Mouse (Mus musculus) neural tube, embryonic 14.5 days (tissue): ENCODE data around the gene Efcc1. TPM values are rescaled to one million over a fixed set of nuclear protein-coding genes. Genes with fewer than 3 reads are reported as not detected.

Experiments
- ATAC-seq: fragments of 200-750 bp; cut with Nextera tagmentation; 2 replicates; pipeline ENCODE4 v1.8.0; 2017; ENCODE audit warnings: low read depth, mild to moderate bottlenecking, moderate TSS enrichment, moderate library complexity
- H3K27ac ChIP-seq: fragments of 300-500 bp; sonication (generic); 2 replicates; pipeline ENCODE4 v1.5.1; 2014; ENCODE audit warnings: low read depth, mild to moderate bottlenecking, control low read depth, low read length, moderate library complexity, mixed read lengths
- H3K27me3 ChIP-seq: fragments of 300-500 bp; sonication (generic); 2 replicates; pipeline ENCODE4 v1.6.1; 2014; ENCODE audit warnings: low read length; ENCODE audit not compliant: control insufficient read depth, insufficient read depth
- H3K36me3 ChIP-seq: fragments of 300-500 bp; sonication (generic); 2 replicates; pipeline ENCODE4 v1.6.1; 2014; ENCODE audit warnings: low read length, mixed read lengths; ENCODE audit not compliant: control insufficient read depth, insufficient read depth
- H3K4me1 ChIP-seq: fragments of 300-500 bp; sonication (generic); 2 replicates; pipeline ENCODE4 v1.6.1; 2014; ENCODE audit warnings: low read length; ENCODE audit not compliant: control insufficient read depth, insufficient read depth
- H3K4me2 ChIP-seq: fragments of 300-500 bp; sonication (generic); 2 replicates; pipeline ENCODE4 v1.6.1; 2014; ENCODE audit warnings: mild to moderate bottlenecking, low read depth, low read length, control low read depth
- H3K4me3 ChIP-seq: fragments of 300-500 bp; sonication (generic); 2 replicates; pipeline ENCODE4 v1.5.1; 2014; ENCODE audit warnings: low read depth, low read length, control low read depth, mixed read lengths
- H3K9ac ChIP-seq: fragments of 300-500 bp; sonication (generic); replicated peaks from 2 replicates; pipeline ENCODE4 v1.6.1; 2014; ENCODE audit warnings: low read depth, mild to moderate bottlenecking, control low read depth, low read length, mixed read lengths
- H3K9me3 ChIP-seq: fragments of 300-500 bp; sonication (generic); 2 replicates; pipeline ENCODE4 v1.6.1; 2016; ENCODE audit warnings: low read length; ENCODE audit not compliant: control insufficient read depth
- WGBS: fragments of 180-500 bp; shearing (Covaris S2); extraction: QIAGEN DNeasy Blood & Tissue Kit; methylation state at CpG from one replicate; pipeline ENCODE4 v1.1.7; 2014; 5-methylcytosine and 5-hydroxymethylcytosine counted together
- polyA plus RNA-seq: library from polyadenylated mRNA; unstranded; fragments of >200 nt; fragmentation: Nextera tagmentation; extraction: Ambion mirVana; gene quantifications from 2 replicates; pipeline ENCODE4 v1.2.1, GENCODE M21; 2014

The Efcc1 gene
- polyA plus RNA-seq, 1 experiment from 2014 or later: 4.6 TPM

DNA sequence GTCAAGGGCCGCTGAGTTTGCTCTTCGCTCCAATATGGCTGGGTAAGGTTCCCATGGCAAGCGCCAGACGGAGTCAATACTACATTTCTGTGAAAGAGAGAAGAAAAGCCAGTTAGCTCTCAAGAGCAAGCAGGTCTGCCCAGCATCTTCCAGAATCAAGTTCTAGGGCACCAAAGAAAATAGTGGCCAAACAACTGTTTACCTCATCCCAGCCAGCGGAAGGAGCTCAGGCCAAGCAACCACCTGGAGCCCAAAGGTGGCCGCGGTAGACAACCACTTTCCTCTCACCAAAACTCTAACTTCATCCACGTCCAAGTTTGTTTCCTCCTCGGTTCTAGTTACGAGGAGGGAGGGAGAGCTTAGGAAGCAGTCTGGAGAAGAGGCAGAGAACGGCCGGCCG is 528 bp upstream of the Efcc1 start:
- peak overlapping the region; percentile 69 for H3K9ac ChIP-seq
- 19% methylated on average over 13 of the region's 13 CpGs for WGBS
- H3K4me2 ChIP-seq: peak overlapping the region; percentile 87
- peaks cover 21% of the 10 kb centered on the region for H3K4me1 ChIP-seq
- peak overlapping the region; percentile 78 for H3K27ac ChIP-seq
- H3K36me3 ChIP-seq: no peaks in the 10 kb centered on the region
- peaks cover 11% of the 10 kb centered on the region for H3K27me3 ChIP-seq
- H3K4me3 ChIP-seq: peak overlapping the region; percentile 65
- H3K9me3 ChIP-seq: no peaks in the 10 kb centered on the region
- ATAC-seq: no peak

DNA sequence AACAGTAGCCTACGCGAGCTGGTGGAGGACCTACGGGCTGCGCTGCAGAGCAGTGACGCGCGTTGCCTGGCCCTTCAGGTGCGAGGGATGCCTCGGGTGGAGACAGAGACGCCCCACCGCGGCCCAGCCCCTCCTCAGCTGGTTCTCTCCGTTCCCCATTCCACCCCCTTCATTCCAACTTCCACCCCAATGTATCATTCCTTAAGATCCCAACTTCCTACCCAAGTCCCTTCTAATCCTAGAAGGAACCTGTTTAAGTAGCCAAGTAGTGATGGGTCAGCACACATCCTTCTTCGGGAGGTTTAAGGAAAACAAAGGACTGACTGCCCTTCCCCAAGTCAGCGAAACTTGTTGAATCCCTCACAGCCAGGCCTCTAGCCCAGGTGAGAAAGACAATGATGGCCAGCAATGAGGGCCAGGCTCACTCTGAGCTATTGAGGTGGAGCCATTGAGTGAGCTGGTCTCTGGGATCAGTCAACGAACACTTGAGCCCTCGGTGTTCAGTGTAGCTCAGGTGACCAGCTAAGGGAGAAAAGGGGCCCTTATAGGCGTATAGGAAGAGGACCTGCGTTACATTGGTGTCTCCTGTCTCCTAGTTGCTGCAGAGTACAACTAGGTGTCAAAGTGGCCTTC is 910 bp downstream of the Efcc1 start:
- no peaks in the 10 kb centered on the region for H3K9me3 ChIP-seq
- peak overlapping the region; percentile 65 for H3K4me3 ChIP-seq
- 4% methylated on average over 19 of the region's 19 CpGs for WGBS
- H3K4me1 ChIP-seq: peaks cover 21% of the 10 kb centered on the region
- peak; percentile 78; the same call in 1 of the 2 replicates for ATAC-seq
- H3K4me2 ChIP-seq: peak overlapping the region; percentile 87
- peak overlapping the region; percentile 69 for H3K9ac ChIP-seq
- H3K36me3 ChIP-seq: no peaks in the 10 kb centered on the region
- H3K27ac ChIP-seq: peak overlapping the region; percentile 78
- peaks cover 11% of the 10 kb centered on the region for H3K27me3 ChIP-seq

DNA sequence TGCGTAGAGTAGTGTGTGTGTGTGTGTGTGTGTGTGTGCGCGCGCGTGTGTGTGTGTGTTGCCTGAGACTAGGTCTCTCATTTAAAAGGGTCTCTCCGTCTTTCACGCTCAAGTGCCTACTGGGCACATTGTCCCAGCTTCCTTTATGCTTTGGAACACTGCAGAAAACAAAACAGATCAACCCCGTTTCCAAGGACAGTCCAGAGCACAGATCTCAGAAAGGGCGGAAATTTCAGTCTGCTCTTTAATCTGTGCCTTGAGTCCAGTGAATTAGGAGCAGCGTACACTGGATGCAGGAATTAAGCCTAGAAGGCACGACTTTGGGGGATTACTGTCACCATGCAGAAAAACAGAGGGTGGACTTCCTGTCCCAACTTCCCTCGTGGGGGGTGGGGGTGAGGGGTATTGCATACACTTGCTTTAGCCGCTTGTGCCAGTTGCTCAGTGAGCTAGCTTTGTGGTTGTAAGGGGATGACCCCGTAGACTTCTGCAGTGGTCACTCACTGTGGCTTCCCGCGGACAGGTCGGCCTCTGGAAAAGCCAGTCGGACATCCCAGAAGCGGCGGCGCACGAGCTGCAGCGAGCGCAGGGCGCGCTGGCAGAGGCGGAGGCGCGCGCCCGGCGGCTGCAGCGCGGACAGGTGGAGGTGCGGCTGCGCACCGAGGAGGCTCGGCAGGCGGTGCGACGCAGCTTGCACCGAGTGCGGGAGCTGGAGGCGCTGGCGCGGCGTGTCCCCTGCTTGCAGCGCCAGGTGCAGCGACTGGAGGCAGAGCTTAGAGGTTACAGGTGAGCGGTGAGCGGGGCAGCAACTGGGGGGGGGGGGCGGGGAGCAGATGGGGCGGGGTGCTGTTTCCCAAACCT is 1.7 kb downstream of the Efcc1 start:
- ATAC-seq: peak; percentile 41
- peak overlapping the region; percentile 28; the same call in 1 of the 2 replicates for H3K9ac ChIP-seq
- no peaks in the 10 kb centered on the region for H3K36me3 ChIP-seq
- H3K27ac ChIP-seq: no peak overlapping the region
- peaks cover 11% of the 10 kb centered on the region for H3K27me3 ChIP-seq
- peak overlapping the region; percentile 87 for H3K4me2 ChIP-seq
- peak overlapping the region; percentile 65 for H3K4me3 ChIP-seq
- H3K4me1 ChIP-seq: peaks cover 21% of the 10 kb centered on the region
- WGBS: under 1% methylated on average over 46 of the region's 53 CpGs
- H3K9me3 ChIP-seq: no peaks in the 10 kb centered on the region

DNA sequence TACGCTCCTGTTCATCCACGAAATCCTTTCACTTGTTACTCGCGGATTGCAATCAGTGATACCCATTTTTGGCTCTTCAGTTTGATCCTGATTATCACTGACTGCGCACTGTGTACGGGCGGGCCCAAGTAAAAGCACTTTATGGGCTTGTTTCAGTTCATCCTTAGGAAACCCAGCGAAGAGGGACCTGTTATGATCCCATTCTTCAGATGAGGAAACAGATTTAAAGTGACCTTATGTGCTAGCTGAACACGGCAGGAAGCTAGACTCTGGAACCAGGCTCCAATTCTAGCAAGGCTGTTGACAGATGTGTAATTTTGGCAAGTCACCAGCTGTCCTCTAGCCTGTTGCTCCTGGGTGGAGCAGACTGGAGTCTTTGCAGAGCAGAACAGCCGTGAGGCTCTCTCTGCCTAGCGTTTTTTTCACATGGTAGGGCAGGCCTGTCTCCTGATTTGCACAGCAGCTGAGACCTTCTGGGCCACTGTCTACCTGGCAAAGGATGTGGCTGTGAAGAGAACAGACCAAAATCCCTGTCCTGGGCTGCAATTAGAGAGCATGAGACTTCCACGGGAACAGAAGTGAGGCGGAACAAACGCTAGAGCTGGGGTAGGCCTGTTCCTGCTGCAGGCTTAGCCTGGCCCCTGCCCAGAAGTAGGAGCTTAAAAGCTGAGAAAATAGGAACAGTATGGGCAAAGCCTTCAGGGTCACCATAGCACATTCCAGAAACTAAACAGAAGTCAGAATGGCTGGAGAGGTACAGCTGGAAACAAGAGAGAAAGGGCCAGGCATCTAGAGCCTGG is 2.7 kb downstream of the Efcc1 start:
- Histone ChIP-seq H3K9me3 (no peaks in the 10 kb centered on the region), H3K36me3 (no peaks in the 10 kb centered on the region), H3K27ac (no peak overlapping the region), H3K9ac (0 out of 2 replicates have a peak overlapping the region, but pooled peaks have one; percentile 28), H3K4me3 (peak overlapping the region; percentile 65), H3K4me1 (peaks cover 21% of the 10 kb centered on the region), H3K4me2 (peak overlapping the region; percentile 87), H3K27me3 (peaks cover 11% of the 10 kb centered on the region)
- ATAC-seq: no peak
- 19% methylated on average over 14 of the region's 14 CpGs for WGBS

DNA sequence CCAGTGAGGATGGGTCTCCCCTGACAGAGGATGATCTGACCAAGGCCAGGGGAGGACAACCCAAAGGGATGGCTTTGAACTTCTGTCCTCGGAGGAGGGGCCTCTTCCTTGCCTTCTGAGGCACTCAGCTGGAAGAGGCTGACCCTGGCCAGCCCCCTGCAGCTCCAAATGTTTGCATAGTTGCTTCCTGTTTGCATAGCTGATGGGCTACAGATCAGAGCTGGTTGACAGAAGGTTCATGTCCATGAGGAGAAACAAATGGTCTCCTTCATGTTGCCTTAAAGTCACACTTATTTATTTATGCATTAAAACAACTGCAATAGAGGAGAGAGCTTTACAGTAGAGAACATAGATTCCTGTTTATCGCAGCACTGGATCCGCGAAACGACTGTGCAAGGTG is 3.5 kb downstream of the Efcc1 start:
- 68% methylated on average over 5 of the region's 5 CpGs for WGBS
- H3K27me3 ChIP-seq: peaks cover 11% of the 10 kb centered on the region
- no peaks in the 10 kb centered on the region for H3K36me3 ChIP-seq
- no peaks in the 10 kb centered on the region for H3K9me3 ChIP-seq
- H3K4me1 ChIP-seq: peaks cover 21% of the 10 kb centered on the region
- H3K4me3 ChIP-seq: no peak overlapping the region
- no peak for ATAC-seq
- H3K4me2 ChIP-seq: no peak overlapping the region
- no peak overlapping the region for H3K9ac ChIP-seq
- H3K27ac ChIP-seq: no peak overlapping the region

DNA sequence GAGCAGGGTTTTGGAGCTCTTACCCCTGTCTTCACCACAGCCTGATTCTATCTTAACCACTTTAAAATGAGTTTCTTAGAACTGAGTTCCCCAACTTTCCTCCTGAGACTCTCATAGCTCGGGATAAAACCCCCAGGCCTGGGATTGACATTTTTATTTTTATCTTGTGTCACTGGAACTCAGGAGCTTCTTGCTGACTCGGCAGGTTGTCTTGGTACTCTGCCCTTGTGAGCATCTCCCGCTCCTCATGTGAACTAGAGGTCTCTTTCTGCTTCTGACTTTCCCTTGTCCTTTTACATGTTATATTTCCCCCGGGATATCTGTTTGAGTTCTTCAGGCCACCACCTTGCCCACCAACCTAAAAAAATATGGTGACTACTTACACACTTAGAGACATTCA is 6.3 kb downstream of the Efcc1 start:
- Histone ChIP-seq H3K36me3 (no peaks in the 10 kb centered on the region), H3K4me3 (no peak overlapping the region), H3K27me3 (peaks cover 8% of the 10 kb centered on the region), H3K27ac (no peak overlapping the region), H3K4me1 (peaks cover 13% of the 10 kb centered on the region), H3K9me3 (no peaks in the 10 kb centered on the region), H3K4me2 (no peak overlapping the region), H3K9ac (no peak overlapping the region)
- ATAC-seq: no peak
- WGBS: 88% methylated on average over 4 of the region's 4 CpGs

- Histone ChIP-seq H3K4me1 (peaks cover 2% of the 10 kb centered on the region; the same call in 1 of the 2 replicates), H3K27me3 (peaks cover 3% of the 10 kb centered on the region; the same call in 1 of the 2 replicates), H3K9ac (no peak overlapping the region), H3K36me3 (no peaks in the 10 kb centered on the region), H3K4me2 (no peak overlapping the region), H3K27ac (no peak overlapping the region), H3K9me3 (no peaks in the 10 kb centered on the region), H3K4me3 (no peak overlapping the region)
- WGBS: 25% methylated on average over 4 of the region's 4 CpGs
- ATAC-seq: no peak
Measured at GRCm38 (mm10) chr6:87737921-87738626, 7.4 kb downstream of the Efcc1 start.

- no peaks in the 10 kb centered on the region for H3K36me3 ChIP-seq
- no peak overlapping the region for H3K9ac ChIP-seq
- H3K9me3 ChIP-seq: no peaks in the 10 kb centered on the region
- no peaks in the 10 kb centered on the region for H3K27me3 ChIP-seq
- no peaks in the 10 kb centered on the region for H3K4me1 ChIP-seq
- 61% methylated on average over 6 of the region's 6 CpGs for WGBS
- no peak overlapping the region for H3K27ac ChIP-seq
- no peak for ATAC-seq
- no peak overlapping the region for H3K4me3 ChIP-seq
- no peak overlapping the region for H3K4me2 ChIP-seq
Measured at GRCm38 (mm10) chr6:87739898-87740297, 9.2 kb downstream of the Efcc1 start.
